Mouse (Mus musculus) intestine, embryonic 15.5 days (tissue): ENCODE data around the gene Golga5. TPM values are rescaled to one million over a fixed set of nuclear protein-coding genes. Genes with fewer than 3 reads are reported as not detected.

Source experiments
- ATAC-seq: fragments of 200-750 bp; cut with Nextera tagmentation; 2 replicates; pipeline ENCODE4 v1.8.0; 2017; ENCODE audit warnings: moderate TSS enrichment, moderate library complexity
- H3K27ac ChIP-seq: fragments of 300-500 bp; sonication (generic); 2 replicates; pipeline ENCODE4 v1.5.1; 2015; ENCODE audit warnings: mild to moderate bottlenecking, inconsistent platforms
- H3K27me3 ChIP-seq: fragments of 300-500 bp; sonication (generic); replicated peaks from 2 replicates; pipeline ENCODE4 v1.6.1; 2015; ENCODE audit warnings: inconsistent platforms
- H3K36me3 ChIP-seq: fragments of 300-500 bp; sonication (generic); 2 replicates; pipeline ENCODE4 v1.6.1; 2015; ENCODE audit warnings: inconsistent platforms
- H3K4me1 ChIP-seq: fragments of 300-500 bp; sonication (generic); replicated peaks from 2 replicates; pipeline ENCODE4 v1.6.1; 2015; ENCODE audit warnings: inconsistent platforms
- H3K4me2 ChIP-seq: fragments of 300-500 bp; sonication (generic); replicated peaks from 2 replicates; pipeline ENCODE4 v1.6.1; 2015; ENCODE audit warnings: mild to moderate bottlenecking, inconsistent platforms
- H3K4me3 ChIP-seq: fragments of 300-500 bp; sonication (generic); replicated peaks from 2 replicates; pipeline ENCODE4 v1.5.1; 2015; ENCODE audit warnings: inconsistent platforms
- H3K9ac ChIP-seq: fragments of 300-500 bp; sonication (generic); 2 replicates; pipeline ENCODE4 v1.6.1; 2015; ENCODE audit warnings: inconsistent platforms
- H3K9me3 ChIP-seq: fragments of 300-500 bp; sonication (generic); 2 replicates; pipeline ENCODE4 v1.6.1; 2016; ENCODE audit warnings: inconsistent platforms
- WGBS: fragments of 180-500 bp; shearing (Covaris S2); methylation state at CpG from one replicate; pipeline ENCODE4 v1.1.7; 2015; 5-methylcytosine and 5-hydroxymethylcytosine counted together
- polyA plus RNA-seq: library from polyadenylated mRNA; unstranded; fragments of >200 nt; fragmentation: Nextera tagmentation; extraction: Ambion mirVana; gene quantifications from 2 replicates; pipeline ENCODE4 v1.2.1, GENCODE M21; 2015

Golga5 gene
- polyA plus RNA-seq, 1 experiment from 2014 or later = 33.1 TPM

- no peak overlapping the region for H3K9ac ChIP-seq
- 93% methylated on average over 4 of the region's 4 CpGs for WGBS
- ATAC-seq = no peak
- no peaks in the 10 kb centered on the region for H3K9me3 ChIP-seq
- H3K4me2 ChIP-seq = no peak overlapping the region
- no peak overlapping the region for H3K4me3 ChIP-seq
- H3K4me1 ChIP-seq = peaks cover 6% of the 10 kb centered on the region; the same call in 1 of the 2 replicates
- no peaks in the 10 kb centered on the region for H3K36me3 ChIP-seq
- no peak overlapping the region for H3K27ac ChIP-seq
- no peaks in the 10 kb centered on the region for H3K27me3 ChIP-seq
Measured at GRCm38 (mm10) chr12:102434107-102434506, 34.8 kb upstream of the Golga5 start.

GRCm38 (mm10) chr12:102436939-102437526, 31.9 kb upstream of the Golga5 start:
- Histone ChIP-seq H3K27ac (no peak overlapping the region), H3K27me3 (no peaks in the 10 kb centered on the region), H3K4me1 (peaks cover 6% of the 10 kb centered on the region; the same call in 1 of the 2 replicates), H3K36me3 (no peaks in the 10 kb centered on the region), H3K4me3 (no peak overlapping the region), H3K9ac (no peak overlapping the region), H3K9me3 (no peaks in the 10 kb centered on the region), H3K4me2 (0 out of 2 replicates have a peak overlapping the region, but pooled peaks have one; percentile 4)
- 71% methylated on average over 10 of the region's 10 CpGs for WGBS
- no peak for ATAC-seq

GRCm38 (mm10) chr12:102437952-102438351, 31.0 kb upstream of the Golga5 start:
- H3K9me3 ChIP-seq = no peaks in the 10 kb centered on the region
- H3K27ac ChIP-seq = no peak overlapping the region
- no peaks in the 10 kb centered on the region for H3K36me3 ChIP-seq
- H3K4me2 ChIP-seq = peak overlapping the region; percentile 66
- no peak overlapping the region for H3K9ac ChIP-seq
- peaks cover 6% of the 10 kb centered on the region; the same call in 1 of the 2 replicates for H3K4me1 ChIP-seq
- H3K27me3 ChIP-seq = no peaks in the 10 kb centered on the region
- 70% methylated on average over 5 of the region's 5 CpGs for WGBS
- ATAC-seq = no peak
- peak overlapping the region; percentile 64; the same call in 1 of the 2 replicates for H3K4me3 ChIP-seq

GRCm38 (mm10) chr12:102438983-102439631, 29.8 kb upstream of the Golga5 start:
- ATAC-seq = peak; percentile 60
- Histone ChIP-seq H3K27me3 (no peaks in the 10 kb centered on the region), H3K4me3 (peak overlapping the region; percentile 64), H3K9me3 (no peaks in the 10 kb centered on the region), H3K9ac (peak overlapping the region; percentile 67), H3K27ac (0 out of 2 replicates have a peak overlapping the region, but pooled peaks have one; percentile 24), H3K4me1 (peaks cover 6% of the 10 kb centered on the region; the same call in 1 of the 2 replicates), H3K4me2 (peak overlapping the region; percentile 66), H3K36me3 (no peaks in the 10 kb centered on the region)
- 3% methylated on average over 20 of the region's 20 CpGs for WGBS

- H3K36me3 ChIP-seq = no peaks in the 10 kb centered on the region
- peak within 1 kb of the TSS; percentile 66 for H3K4me2 ChIP-seq
- peak within 1 kb of the TSS; percentile 64 for H3K4me3 ChIP-seq
- H3K9ac ChIP-seq = peak within 1 kb of the TSS; percentile 67
- H3K27me3 ChIP-seq = no peaks in the 10 kb centered on the region
- no peaks in the 10 kb centered on the region for H3K9me3 ChIP-seq
- under 1% methylated on average over 28 of the region's 28 CpGs for WGBS
- H3K27ac ChIP-seq = 0 out of 2 replicates have a peak within 1 kb of the TSS, but pooled peaks have one; percentile 24
- peak; percentile 100 for ATAC-seq
- H3K4me1 ChIP-seq = peaks cover 6% of the 10 kb centered on the region; the same call in 1 of the 2 replicates
Measured at GRCm38 (mm10) chr12:102439632-102440023, 29.3 kb upstream of the Golga5 start, which contains the start of gene Lgmn. Gene Lgmn (minus strand): TSS chr12:102439813.

- WGBS = 81% methylated on average over 7 of the region's 7 CpGs
Measured at GRCm38 (mm10) chr12:102440551-102440950, 28.4 kb upstream of the Golga5 start.

GRCm38 (mm10) chr12:102441141-102441540, 27.8 kb upstream of the Golga5 start:
- Histone ChIP-seq H3K4me1 (peaks cover 6% of the 10 kb centered on the region; the same call in 1 of the 2 replicates), H3K4me2 (no peak overlapping the region), H3K9ac (no peak overlapping the region), H3K4me3 (no peak overlapping the region), H3K9me3 (no peaks in the 10 kb centered on the region), H3K27ac (no peak overlapping the region), H3K27me3 (no peaks in the 10 kb centered on the region), H3K36me3 (no peaks in the 10 kb centered on the region)
- 85% methylated on average over 6 of the region's 6 CpGs for WGBS
- ATAC-seq = no peak

More at GRCm38 (mm10) chr12:102440551-102440950, 28.4 kb upstream of the Golga5 start:
- Histone ChIP-seq H3K36me3 (no peaks in the 10 kb centered on the region), H3K9ac (no peak overlapping the region), H3K27me3 (no peaks in the 10 kb centered on the region), H3K27ac (no peak overlapping the region), H3K9me3 (no peaks in the 10 kb centered on the region), H3K4me2 (no peak overlapping the region), H3K4me3 (no peak overlapping the region), H3K4me1 (peaks cover 6% of the 10 kb centered on the region; the same call in 1 of the 2 replicates)
- no peak for ATAC-seq

- Histone ChIP-seq H3K9me3 (no peaks in the 10 kb centered on the region), H3K4me2 (no peak overlapping the region), H3K27ac (no peak overlapping the region), H3K9ac (no peak overlapping the region), H3K4me3 (no peak overlapping the region), H3K27me3 (no peaks in the 10 kb centered on the region), H3K36me3 (no peaks in the 10 kb centered on the region), H3K4me1 (peaks cover 6% of the 10 kb centered on the region; the same call in 1 of the 2 replicates)
- WGBS = 84% methylated on average over 15 of the region's 15 CpGs
- no peak for ATAC-seq
Measured at GRCm38 (mm10) chr12:102442639-102443038, 26.3 kb upstream of the Golga5 start.

GRCm38 (mm10) chr12:102443676-102444075, 25.3 kb upstream of the Golga5 start:
- H3K4me2 ChIP-seq = no peak overlapping the region
- H3K9ac ChIP-seq = no peak overlapping the region
- no peak for ATAC-seq
- no peak overlapping the region for H3K4me3 ChIP-seq
- no peaks in the 10 kb centered on the region for H3K27me3 ChIP-seq
- no peaks in the 10 kb centered on the region for H3K36me3 ChIP-seq
- H3K4me1 ChIP-seq = peaks cover under 1% of the 10 kb centered on the region; the same call in 1 of the 2 replicates
- 83% methylated on average over 5 of the region's 5 CpGs for WGBS
- no peaks in the 10 kb centered on the region for H3K9me3 ChIP-seq
- H3K27ac ChIP-seq = no peak overlapping the region

GRCm38 (mm10) chr12:102445436-102445835, 23.5 kb upstream of the Golga5 start:
- Histone ChIP-seq H3K4me2 (no peak overlapping the region), H3K9ac (no peak overlapping the region), H3K4me3 (no peak overlapping the region), H3K27ac (no peak overlapping the region), H3K27me3 (no peaks in the 10 kb centered on the region), H3K9me3 (no peaks in the 10 kb centered on the region), H3K4me1 (no peaks in the 10 kb centered on the region), H3K36me3 (no peaks in the 10 kb centered on the region)
- 63% methylated on average over 4 of the region's 4 CpGs for WGBS
- ATAC-seq = no peak

GRCm38 (mm10) chr12:102450437-102450836, 18.5 kb upstream of the Golga5 start:
- H3K9ac ChIP-seq = peak overlapping the region; percentile 13; the same call in 1 of the 2 replicates
- 39% methylated on average over 10 of the region's 10 CpGs for WGBS
- ATAC-seq = no peak
- H3K4me2 ChIP-seq = 0 out of 2 replicates have a peak overlapping the region, but pooled peaks have one; percentile 28
- H3K27ac ChIP-seq = no peak overlapping the region
- no peaks in the 10 kb centered on the region for H3K27me3 ChIP-seq
- no peaks in the 10 kb centered on the region for H3K4me1 ChIP-seq
- no peaks in the 10 kb centered on the region for H3K36me3 ChIP-seq
- no peak overlapping the region for H3K4me3 ChIP-seq
- no peaks in the 10 kb centered on the region for H3K9me3 ChIP-seq

- ATAC-seq = no peak
- no peak overlapping the region for H3K27ac ChIP-seq
- no peak overlapping the region for H3K4me3 ChIP-seq
- no peaks in the 10 kb centered on the region for H3K36me3 ChIP-seq
- H3K4me1 ChIP-seq = no peaks in the 10 kb centered on the region
- no peak overlapping the region for H3K9ac ChIP-seq
- H3K9me3 ChIP-seq = no peaks in the 10 kb centered on the region
- no peaks in the 10 kb centered on the region for H3K27me3 ChIP-seq
- 79% methylated on average over 8 of the region's 8 CpGs for WGBS
- H3K4me2 ChIP-seq = no peak overlapping the region
Measured at GRCm38 (mm10) chr12:102451126-102451851, 17.6 kb upstream of the Golga5 start.
